Mouse (Mus musculus) heart, postnatal 0 days (tissue): ENCODE measurements around the gene Grin2d.

ENCODE experiments used
- CTCF ChIP-seq: IDR thresholded peaks from 2 replicates; pipeline ENCODE4 v1.5.1; 2016; ENCODE audit warnings: antibody characterized with exemption, control low read depth, low read depth
- EP300 ChIP-seq: IDR thresholded peaks from 2 replicates; pipeline ENCODE4 v1.6.1; 2016; ENCODE audit warnings: antibody characterized with exemption, low read depth

- TF ChIP-seq CTCF (no peak), EP300 (no peak)
Observed at GRCm38 (mm10) chr7:45815323-45815983, 62.7 kb downstream of the Grin2d start.
